Mouse (Mus musculus) kidney, postnatal 36 days (tissue): ENCODE results near the gene Tnfrsf14.

ENCODE experiments used
- DNase-seq, 2 experiments: peaks; one replicate each; pipeline ENCODE4 v3.0.0; 2021 to 2022; ENCODE audit warnings: mixed read lengths in 2 of 2

Tnfrsf14 gene

GRCm38 (mm10) chr4:154928395-154929087 lies at the start of gene Tnfrsf14:
Gene Tnfrsf14, minus strand, starts transcription at chr4:154928563.
- DNase-seq: no peak

GRCm38 (mm10) chr4:154974163-154974611 lies 45.8 kb upstream of the Tnfrsf14 start:
- DNase-seq: peak; percentile 54

DNA sequence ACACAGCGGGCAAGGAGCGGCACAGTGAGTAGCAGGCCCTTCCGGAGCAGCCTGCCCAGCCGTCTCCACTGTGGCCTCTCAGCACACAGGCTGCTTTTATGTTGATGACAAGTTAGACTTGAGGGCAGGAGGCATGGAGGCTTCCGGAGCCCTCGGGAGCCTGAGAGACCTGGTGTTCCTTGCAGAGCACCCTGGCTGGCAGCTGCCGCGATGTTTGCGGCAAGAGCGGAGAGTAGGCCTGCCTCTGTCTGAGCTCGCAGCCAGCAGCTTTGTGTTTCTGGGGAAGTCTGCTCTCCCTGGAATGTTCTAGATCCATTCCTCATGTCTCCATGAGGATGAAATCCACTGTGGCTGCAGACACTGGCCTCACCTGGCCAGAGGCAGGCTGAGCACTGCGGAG lies 44.2 kb upstream of the Tnfrsf14 start:
- no peak for DNase-seq

DNA sequence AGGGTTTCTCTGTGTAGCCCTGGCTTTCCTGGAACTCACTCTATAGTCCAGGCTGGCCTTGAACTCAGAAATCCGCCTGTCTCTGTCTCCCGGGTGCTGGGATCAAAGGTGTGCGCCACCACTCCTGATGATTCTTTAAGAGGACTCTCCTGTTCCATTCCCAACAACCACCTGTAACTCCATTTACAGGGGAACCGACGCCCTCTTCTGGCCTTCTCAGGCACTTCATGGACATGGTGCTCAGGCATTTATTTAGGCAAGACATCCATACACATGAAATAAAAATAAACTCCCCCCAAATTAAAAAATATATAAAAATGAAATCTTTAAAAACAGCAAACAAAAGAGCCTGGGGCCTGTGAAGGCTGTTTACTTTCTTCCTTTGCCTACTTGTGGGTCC lies 38.8 kb upstream of the Tnfrsf14 start:
- peak; percentile 54 to 73 for DNase-seq

DNA sequence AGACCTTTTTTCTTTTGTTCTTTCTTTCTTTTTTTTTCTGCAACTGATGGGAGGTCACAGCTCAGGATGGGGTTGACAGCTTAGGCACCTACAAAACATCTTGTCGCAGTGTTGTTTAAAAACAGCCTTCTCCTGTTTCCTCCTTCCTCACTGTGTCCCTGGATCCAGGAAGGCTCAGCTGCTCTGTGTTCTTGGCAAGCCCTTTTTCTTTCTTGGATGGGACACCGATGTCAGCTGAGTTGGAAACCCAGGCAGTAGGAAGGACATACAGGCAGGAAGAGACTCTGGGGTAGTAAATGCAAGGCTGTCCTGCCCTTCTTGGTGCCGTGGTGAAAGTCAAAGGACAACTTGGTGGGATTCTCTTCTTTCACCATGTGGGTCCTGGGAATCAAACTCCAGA lies 37.5 kb upstream of the Tnfrsf14 start:
- peak in 1 of 2 experiments; percentile 42 for DNase-seq

DNA sequence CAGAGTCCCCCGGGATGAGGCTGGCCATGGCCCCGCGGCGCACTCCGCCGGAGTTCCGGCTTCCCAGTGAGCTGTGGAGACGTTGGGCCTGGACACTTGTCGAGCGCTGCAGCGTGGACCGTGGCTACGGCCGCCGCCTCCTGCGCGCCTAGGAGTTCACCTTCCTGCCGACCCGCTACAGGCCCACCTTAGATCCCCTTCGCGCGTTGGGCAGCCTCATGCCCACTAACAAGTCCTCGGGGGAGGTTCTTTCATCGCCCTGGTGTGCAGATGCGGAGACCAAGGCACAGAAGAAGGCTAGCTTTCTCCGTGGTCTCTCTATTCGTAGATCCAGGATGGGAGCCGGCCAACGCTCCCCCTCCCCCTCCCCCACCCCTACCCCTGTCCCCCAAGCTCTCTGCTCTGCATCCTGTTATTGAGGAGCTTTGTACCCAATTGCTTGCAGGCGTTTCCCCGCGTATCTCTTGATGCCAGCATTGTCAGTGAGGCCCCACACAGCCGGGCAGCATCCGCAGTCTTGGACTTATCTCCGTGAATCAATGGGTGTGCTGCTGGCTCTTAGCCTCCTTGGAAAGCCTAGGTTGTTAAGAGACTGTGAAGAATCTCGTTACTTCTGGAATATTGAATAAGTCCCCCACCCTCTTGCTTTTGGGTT lies 36.3 kb upstream of the Tnfrsf14 start:
- no peak for DNase-seq

DNA sequence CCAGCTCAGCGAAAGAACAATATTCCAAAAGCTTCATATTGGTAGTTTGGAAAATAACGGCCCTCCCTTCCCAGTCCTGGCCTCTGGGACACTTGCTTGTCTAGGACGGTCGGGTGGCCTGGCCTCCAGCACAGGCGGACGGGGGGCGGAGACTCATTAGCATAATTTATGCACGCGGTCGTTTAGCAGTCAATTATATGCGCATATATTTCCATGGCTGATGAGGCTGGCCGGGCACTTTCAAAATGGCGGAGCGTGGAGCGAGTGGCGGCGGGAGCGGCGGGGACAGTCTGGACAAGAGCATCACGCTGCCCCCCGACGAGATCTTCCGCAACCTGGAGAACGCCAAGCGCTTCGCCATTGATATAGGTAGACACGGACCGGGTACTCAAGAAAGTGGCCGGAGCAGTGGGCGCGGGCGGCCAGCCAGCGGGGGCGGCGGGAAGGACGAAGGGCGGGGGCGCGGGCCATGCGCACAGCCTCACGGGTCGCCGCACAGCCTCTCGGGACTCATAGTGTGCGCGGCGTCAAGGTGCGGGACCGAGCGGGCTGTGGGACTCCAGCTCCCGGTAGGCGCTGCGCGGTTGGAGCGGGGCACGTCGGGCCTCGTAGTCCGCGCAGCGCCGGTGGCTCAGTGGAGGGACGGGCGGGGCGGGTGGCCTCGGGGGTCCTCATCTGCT lies 35.7 kb upstream of the Tnfrsf14 start, which contains the start of gene Pank4:
Gene Pank4, plus strand, starts transcription at position 223 of the 680 bp plus-strand sequence.
- DNase-seq: peak; percentile 96 to 97

GRCm38 (mm10) chr4:154963190-154963836 lies 35.0 kb upstream of the Tnfrsf14 start:
- no peak for DNase-seq

DNA sequence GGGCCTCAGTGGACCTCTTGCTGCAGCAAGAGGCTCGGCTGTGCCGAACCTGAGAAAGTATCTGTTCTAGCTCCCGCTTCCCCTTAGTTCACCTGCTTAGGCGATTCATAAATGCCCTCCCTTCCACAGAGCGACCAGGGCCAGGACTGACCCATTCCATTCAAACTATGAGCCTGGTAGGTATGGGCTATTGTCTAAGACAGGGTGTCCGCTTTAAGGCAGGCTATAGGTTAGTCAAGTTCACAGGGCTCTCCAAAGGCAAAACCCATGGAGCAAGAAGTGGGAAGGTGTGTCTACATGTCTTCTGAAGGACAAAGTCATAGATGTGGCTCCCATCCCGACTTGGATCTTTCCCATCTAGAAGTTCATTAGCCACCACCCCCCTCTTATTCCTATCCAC lies 34.3 kb upstream of the Tnfrsf14 start:
- no peak for DNase-seq

DNA sequence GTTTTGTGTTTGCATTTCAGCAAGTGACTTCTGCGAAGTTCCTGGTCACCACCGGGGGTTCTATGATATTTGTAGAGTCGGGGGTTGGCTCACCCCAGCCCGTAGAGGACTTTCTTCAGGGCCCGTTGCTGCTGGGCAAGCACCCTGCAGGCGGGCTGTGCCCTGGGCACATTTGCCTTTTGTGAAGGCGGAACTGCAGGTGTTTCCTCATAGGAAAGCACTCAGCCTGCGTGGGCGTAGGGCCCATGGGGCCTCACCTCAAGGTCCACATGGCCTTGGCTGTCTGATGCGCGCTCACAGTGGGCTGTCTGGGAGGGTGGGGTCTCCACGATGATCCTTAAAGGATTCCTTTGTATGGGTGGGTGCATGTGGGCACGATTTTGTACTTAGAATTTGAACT lies 33.5 kb upstream of the Tnfrsf14 start:
- no peak for DNase-seq

DNA sequence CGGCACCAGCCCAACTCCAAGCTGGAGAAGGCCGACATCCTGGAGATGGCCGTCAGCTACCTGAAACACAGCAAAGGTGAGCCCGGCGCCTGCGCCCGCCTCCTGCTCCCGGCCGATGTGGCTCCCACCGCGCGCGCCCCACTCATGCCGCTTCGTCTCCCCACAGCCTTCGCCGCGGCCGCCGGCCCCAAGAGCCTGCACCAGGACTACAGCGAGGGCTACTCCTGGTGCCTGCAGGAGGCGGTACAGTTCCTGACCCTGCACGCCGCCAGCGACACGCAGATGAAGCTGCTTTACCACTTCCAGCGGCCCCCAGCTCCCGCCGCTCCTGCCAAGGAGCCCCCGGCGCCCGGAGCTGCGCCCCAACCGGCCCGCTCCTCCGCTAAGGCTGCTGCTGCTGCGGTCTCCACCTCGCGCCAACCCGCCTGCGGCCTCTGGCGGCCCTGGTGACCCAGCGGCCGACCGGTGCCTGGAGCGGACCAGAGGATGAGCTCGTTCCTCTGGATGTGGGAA lies 32.9 kb upstream of the Tnfrsf14 start:
- peak in 1 of 2 experiments; percentile 57 for DNase-seq

GRCm38 (mm10) chr4:154960690-154961225 lies 32.4 kb upstream of the Tnfrsf14 start, which contains the start of gene Hes5:
Gene Hes5, plus strand, starts transcription at chr4:154960923.
- peak in 1 of 2 experiments; percentile 20 for DNase-seq

GRCm38 (mm10) chr4:154960021-154960689 lies 31.8 kb upstream of the Tnfrsf14 start:
- DNase-seq: no peak

DNA sequence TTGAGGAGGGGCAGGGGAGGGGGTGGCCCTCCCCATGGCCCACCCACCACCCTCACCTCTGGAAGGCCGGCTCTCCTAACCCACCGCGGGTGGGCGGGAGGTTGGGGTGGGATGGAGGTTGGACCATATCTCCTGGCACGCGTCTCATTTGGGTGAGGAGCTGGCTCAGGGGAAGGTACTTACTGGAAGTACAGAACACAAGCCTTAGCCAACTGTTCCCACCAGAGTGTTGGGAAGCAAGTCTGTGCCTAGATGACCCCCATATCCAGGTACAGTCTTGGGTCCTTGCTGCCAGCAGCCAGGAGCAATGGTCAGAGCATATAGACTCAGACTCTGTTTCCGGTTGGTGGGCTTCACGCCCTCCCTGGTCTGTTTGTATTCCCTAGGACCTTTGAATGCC lies 30.3 kb upstream of the Tnfrsf14 start:
- DNase-seq: no peak

DNA sequence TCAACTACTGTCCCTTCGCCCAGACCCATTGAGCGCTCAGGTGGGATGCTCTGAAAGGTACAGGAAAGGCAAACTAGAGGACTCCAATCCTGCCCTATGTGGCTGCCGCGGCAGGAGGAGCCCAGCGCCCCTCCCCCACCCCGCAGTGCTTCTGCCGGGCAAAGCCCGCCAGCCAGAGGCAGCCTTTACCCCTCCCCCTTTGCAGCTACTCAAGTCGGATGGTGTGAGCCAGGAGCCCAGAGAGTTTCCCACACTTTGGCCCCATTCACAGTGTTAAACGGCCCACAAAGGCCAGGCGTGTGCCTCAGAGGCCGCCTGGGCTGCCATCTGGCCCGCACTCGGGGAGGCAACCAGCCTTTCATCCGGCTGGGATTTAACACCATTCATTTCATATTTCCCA lies 29.8 kb upstream of the Tnfrsf14 start:
- peak in 1 of 2 experiments; percentile 39 for DNase-seq

- no peak for DNase-seq
Measured at GRCm38 (mm10) chr4:154957289-154957993, 29.1 kb upstream of the Tnfrsf14 start.

- no peak for DNase-seq
Measured at GRCm38 (mm10) chr4:154956604-154957003, 28.2 kb upstream of the Tnfrsf14 start.

- no peak for DNase-seq
Measured at GRCm38 (mm10) chr4:154952461-154953241, 24.3 kb upstream of the Tnfrsf14 start.

- DNase-seq: no peak
Measured at GRCm38 (mm10) chr4:154949589-154949982, 21.2 kb upstream of the Tnfrsf14 start.

DNA sequence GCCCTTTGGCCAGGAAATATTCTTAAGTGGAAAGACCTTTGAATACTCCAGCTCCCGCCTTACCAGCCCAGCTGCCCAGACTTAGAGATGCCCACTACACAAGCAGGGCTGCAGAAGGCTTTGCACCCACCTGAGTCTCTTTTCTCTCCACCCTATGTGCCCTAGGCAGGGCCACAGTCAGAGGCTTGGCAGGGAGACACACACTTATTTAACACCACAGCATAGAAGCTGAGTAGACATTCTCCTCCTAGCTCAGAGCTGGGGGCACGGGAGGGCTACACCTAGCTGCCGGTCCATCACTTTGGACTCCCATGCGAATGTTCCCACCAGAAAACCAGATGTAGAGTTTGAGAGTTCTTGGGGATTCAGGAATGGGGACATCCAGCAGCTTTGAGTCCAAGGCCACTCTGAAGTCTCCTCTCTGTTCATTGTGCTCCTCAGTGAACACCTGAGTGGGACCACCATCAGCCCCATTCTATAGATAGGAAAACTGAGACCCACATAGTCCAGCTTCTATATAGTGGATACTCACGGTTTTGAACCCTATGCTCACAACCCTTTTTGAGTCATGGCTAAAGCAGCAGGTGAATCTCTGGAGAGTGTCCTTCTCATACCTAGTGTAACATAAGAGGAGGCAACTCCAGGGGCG lies 20.7 kb upstream of the Tnfrsf14 start:
- no peak for DNase-seq
